Mouse (Mus musculus): ENCODE results near the gene Ltbp3.
A peak's percentile ranks its signal among the peaks of the same experiment; 100 is the strongest.

The Ltbp3 gene

GRCm38 (mm10) chr19:5723934-5724548, 16.7 kb upstream of the Ltbp3 start:
- no peak for DNase-seq (ENCODE audit: low spot score in 2 of 2)

- DNase-seq (ENCODE audit: low spot score in 2 of 2), result peak; percentile 86 to 90
Observed at GRCm38 (mm10) chr19:5724549-5724941, 16.2 kb upstream of the Ltbp3 start.

DNA sequence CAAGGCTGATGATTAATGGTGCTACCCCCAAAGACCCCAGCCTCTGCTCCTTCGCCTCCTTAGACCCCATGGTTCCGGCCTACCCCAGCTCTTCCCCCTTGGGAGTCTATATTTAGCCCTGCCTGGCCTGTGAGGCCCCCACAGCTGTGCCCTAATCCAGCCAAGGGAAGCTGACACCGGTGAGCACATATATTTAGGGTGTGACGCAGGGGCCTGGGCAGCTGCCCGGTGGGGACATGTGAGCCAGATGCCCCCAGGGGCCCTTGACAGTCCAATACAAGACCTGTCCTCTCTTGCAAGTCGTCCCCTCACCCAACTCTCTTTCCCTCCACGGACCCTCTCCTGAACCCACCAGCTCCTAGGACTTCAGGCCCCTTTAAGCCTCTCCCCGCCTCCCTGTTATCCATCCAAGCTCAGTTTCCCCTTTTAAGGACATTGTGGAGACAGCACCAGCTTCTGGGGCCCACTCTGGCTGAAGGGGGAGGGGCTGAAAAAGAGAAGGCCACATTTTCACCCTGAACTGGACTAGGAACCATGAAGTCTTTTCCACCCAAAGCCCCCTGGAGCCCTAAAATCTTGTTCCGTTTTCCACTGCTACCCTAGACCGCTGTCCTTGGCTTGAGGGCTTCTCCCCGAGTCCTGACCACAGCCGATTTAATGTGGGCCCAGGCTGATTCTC, 15.5 kb upstream of the Ltbp3 start:
- DNase-seq (ENCODE audit: low spot score in 2 of 2), result peak; percentile 53 to 81

DNA sequence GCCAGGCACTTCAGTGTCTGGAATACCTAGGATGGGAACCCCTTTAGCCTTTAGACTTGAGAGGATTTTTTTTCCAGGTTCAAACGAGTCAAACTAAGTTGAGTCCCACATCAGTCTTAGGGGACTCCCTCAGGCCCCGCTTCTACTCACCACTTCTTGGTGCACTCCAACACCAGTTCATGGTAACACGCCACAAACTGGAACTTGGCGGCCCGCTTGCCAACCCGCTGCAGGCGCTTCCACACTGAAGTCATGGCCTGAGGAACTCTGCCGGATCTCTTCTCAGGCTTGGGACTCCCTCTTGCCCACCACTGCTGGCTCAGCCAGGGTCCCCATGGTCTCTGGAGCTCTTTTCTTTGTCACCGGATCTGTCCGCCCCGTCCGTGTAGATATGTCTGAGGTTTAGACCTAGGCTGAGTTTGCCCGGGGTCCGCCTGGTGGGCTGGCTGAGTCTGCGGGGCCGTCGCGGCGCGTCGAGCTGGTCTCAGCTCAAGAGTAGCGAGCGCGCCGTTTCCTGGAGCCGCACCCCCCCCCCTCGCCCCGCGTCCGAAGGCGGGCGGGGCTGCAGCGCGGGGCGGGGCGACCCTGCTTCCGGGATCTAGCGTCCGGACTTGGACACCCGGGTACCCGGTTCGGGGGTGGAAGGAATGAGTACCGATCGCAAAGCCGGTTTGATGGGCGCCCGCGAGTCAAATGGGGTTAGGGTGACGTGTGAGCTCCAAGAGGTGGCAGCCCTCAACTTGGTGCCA, 14.8 kb upstream of the Ltbp3 start, which contains the start of gene Ehbp1l1:
Gene Ehbp1l1 (minus strand): TSS at position 551 of the 749 bp plus-strand sequence.
- DNase-seq (ENCODE audit: low spot score in 2 of 2), result peak; percentile 86 to 94

DNA sequence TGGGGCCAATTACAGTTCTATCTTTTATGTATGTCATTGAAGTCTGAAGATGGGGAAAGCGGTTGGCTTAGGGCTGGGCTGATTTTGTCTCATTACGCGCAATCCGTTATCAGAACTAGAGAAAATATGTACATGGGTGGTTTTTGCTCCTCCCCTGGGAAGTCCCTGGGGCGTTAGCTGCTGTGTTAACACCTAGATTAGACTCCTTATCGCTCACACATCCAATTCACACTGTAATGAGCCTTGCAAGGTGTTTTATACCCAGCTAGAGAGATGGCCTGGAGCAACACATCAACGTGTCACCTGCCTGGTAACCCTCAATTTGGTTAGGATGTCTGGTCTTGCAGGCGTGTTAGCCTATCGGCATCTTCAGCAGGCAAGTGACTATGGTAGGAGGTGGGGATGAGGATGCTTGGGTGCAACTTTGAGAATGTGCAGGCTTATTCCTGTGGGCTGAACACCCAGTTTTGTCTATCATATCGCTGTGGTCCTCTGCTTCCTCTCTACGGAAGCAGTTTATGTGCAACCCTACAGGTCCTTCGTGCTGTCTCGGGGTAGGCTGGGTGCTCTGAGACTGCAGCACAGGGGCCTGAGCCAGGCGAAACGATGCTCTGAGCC, 13.6 kb upstream of the Ltbp3 start:
- peak in 1 of 2 experiments; percentile 66 for DNase-seq (ENCODE audit: low spot score in 2 of 2)

- DNase-seq (ENCODE audit: low spot score in 2 of 2), result peak; percentile 93 to 99
Observed at GRCm38 (mm10) chr19:5727701-5728100, 13.0 kb upstream of the Ltbp3 start.

- peak; percentile 60 to 83 for DNase-seq (ENCODE audit: low spot score in 2 of 2)
Observed at GRCm38 (mm10) chr19:5728631-5729443, 11.9 kb upstream of the Ltbp3 start.

DNA sequence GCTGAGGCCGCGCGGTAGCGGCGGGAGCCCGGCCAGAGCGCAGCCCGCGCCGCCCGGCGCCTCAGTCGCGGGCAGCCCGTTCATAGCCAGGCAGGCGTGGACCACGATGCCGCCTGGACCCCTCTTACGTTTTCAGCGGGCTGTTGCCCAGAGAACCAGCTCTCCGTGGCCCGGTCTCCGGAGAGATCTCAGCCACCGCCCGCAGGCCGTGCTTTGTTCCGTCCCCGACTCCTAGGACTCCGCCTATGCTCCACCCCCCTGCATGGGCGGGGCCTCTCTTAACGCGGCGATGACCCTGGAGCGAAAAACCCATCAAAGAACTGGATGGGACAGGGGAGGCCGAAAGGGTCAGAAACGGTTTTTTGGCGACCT, 11.3 kb upstream of the Ltbp3 start, which contains the start of gene Fam89b:
Gene Fam89b (minus strand): TSS at position 210 of the 372 bp plus-strand sequence.
- DNase-seq (ENCODE audit: low spot score in 2 of 2), result peak; percentile 92 to 94

DNA sequence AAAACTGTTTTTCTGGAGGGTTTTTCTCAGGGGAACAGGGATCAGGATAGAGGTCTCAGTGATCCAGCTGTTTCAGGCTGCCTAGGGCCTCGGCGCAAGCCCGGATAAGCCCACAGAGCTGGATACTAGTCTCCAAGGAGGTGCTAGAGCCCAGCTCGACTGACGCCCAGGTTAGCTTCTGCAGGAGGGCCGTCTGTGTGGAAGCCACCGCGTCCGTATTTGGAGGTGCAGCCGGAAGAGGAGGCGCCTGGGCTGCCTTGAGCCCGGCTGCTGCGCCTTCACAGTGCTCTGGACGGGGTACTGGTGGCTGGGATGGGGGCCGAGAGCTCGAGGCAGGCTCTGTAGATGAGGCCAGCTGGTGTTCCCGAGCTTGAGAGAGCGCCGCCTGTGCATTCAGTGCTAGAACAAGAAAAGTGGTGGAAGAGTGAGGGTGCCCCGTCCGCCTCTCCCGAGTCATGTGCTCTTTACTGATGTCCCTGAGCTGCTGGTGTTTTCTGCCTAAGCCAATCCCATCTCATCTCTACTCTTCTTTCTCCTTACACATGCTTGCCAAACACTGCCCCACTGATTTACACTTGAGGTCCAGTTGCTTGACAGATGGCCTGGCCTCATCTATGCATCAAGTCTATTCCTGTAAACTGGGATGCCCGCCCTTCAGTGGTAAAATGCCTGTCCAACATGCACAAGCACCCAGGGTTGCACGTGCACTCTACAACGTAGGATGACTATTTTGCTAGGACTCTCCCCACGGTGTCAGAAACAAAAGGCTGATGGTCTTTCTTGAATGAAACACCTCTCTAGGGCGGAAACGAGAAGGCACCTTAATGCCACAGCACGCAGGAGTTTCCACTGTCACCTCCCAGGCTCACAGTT, 10.2 kb upstream of the Ltbp3 start:
- DNase-seq (ENCODE audit: low spot score in 2 of 2), result peak in 1 of 2 experiments; percentile 65

- DNase-seq (ENCODE audit: low spot score in 2 of 2), result peak; percentile 88 to 91
Observed at GRCm38 (mm10) chr19:5731264-5731978, 9.3 kb upstream of the Ltbp3 start.

DNA sequence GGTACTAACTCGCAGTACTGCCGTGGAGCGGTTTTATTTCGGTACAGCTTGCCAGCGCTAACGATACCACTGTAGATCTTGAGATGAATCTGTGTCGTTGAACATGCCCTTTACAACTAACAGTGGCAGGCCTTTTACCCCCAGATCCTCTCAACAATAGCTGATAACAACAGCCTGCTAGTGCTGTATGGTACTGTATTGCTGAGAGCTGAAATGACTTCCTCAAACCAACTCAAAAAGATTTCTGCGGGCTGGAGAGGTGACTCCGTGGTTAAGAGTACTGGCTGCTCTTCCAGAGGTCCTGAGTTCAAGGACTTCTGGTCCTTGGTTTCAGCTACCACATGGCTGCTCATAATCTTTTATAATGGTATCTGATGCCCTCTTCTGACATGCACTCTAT, 6.4 kb upstream of the Ltbp3 start:
- DNase-seq (ENCODE audit: low spot score in 2 of 2), result no peak

DNA sequence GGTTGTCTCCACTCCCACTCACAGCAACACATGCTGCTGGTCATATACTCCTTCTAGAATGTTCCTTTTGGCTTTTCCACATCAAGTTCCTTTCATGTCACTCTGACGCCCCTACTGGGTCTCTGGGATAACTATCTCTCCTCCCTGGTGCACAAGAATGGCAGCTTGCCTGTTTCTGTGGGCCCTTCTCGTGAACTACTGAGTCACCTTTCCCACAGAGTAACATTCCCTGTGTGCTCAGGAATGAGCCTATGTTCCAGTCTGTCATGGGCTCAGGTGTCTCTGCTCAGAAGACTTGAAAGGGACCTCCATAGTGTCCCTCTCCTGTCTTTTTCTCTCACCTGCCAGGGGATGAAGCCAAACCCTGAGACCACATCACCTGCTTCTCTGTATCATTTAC, 1.3 kb upstream of the Ltbp3 start:
- no peak for DNase-seq (ENCODE audit: low spot score in 2 of 2)

DNA sequence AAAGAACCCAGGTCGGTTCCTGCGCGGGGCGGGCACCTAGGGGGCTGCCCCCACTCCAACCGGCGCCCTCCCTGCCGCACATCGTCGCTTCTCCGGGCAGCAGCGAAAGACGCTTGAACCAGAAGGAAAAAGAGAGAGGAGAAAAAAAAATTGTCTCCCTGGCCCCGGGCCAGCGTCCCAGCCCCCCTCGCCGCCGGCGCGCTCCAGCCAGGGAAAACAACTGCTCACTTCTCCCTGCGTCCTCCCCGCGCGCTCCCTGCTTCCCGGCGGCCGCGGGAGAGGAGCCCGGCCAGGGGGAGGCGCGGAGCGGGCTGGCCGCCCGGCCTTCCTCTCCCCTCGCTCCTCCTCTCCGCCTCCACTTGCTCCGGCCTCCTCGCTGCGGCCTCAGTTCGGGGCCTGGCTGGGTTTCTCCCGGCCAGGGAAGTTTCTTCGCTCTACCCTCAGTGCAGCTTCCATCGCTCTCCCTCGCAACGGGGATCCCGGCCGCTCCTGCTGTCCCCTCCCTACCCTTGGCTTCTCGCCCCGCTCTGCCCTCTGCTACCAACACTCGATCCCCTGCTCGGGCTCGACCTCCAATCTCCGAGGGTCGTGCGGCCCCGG, 1.0 kb downstream of the Ltbp3 start:
- DNase-seq (ENCODE audit: low spot score in 2 of 2), result no peak

DNA sequence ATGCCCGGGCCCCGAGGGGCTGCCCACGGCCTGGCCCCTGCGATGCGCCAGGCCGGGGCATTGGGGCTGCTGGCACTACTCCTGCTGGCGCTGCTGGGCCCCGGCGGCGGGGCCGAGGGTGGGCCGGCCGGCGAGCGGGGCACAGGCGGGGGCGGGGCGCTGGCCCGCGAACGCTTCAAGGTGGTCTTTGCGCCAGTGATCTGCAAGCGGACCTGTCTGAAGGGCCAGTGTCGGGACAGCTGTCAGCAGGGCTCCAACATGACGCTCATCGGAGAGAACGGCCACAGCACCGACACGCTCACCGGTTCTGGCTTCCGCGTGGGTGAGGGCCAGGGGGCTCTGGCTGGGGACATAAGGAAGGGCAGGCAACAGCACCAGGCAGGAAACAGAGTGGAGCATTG, 1.5 kb downstream of the Ltbp3 start:
- DNase-seq (ENCODE audit: low spot score in 2 of 2), result no peak

GRCm38 (mm10) chr19:5743576-5743975, 2.9 kb downstream of the Ltbp3 start:
- no peak for DNase-seq (ENCODE audit: low spot score in 2 of 2)

DNA sequence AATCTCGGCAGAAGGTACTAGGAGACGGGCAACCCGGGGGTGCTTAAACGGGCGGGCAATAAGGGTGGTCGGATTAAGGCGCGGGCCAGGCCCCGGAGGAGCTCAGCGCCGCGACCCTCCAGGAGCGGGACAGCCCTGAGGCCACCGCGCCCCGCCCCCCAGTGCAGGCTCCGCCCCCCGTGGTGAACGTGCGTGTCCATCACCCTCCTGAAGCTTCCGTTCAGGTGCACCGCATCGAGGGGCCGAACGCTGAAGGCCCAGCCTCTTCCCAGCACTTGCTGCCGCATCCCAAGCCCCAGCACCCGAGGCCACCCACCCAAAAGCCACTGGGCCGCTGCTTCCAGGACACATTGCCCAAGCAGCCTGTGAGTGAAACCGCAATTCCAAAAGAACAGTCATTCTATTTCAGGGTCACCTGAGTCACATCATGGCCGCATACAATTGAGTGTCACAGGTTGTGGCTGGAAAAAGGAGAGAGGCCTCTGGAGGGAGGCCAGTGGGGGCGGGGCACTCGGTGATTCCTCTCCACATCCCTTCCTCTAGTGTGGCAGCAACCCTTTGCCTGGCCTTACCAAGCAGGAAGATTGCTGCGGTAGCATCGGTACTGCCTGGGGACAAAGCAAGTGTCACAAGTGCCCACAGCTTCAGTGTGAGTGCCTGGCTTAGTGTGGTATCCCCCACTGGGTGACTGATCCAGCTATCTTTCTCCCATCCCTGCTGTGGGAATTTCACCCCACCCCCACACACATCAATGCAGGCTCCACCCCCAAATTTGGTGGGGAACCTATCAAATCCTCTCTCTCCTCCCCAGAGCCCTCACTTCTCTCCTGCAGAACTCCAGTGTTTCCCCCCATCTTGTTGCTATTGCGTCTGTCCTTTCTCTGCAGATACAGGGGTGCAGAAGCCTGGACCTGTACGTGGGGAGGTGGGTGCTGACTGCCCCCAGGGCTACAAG, 5.3 kb downstream of the Ltbp3 start:
- no peak for DNase-seq (ENCODE audit: low spot score in 2 of 2)

- no peak for DNase-seq (ENCODE audit: low spot score in 2 of 2)
Observed at GRCm38 (mm10) chr19:5746907-5747363, 6.2 kb downstream of the Ltbp3 start.

DNA sequence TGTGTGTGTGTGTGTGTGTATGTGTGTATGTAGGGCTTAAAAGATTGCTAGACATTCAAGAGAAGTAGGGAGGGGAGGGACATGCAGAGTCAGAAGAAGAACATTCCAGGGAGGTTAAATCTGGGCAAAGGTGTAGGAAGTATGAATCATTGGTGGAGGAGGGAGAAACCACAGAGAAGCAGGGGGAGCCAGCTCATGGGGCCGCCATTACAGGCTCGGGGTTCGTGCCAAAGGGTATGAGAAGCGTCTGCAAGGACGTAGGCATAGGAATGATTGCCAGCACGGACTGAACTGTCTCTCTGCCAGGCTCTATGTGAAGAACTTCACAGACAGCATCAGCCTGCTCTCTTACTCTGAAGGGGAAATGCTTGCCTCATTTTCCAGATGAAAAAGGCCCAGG, 8.8 kb downstream of the Ltbp3 start:
- no peak for DNase-seq (ENCODE audit: low spot score in 2 of 2)
